9 mouse cellular contexts compared by ENCODE assay signal in the genomic region with DNA sequence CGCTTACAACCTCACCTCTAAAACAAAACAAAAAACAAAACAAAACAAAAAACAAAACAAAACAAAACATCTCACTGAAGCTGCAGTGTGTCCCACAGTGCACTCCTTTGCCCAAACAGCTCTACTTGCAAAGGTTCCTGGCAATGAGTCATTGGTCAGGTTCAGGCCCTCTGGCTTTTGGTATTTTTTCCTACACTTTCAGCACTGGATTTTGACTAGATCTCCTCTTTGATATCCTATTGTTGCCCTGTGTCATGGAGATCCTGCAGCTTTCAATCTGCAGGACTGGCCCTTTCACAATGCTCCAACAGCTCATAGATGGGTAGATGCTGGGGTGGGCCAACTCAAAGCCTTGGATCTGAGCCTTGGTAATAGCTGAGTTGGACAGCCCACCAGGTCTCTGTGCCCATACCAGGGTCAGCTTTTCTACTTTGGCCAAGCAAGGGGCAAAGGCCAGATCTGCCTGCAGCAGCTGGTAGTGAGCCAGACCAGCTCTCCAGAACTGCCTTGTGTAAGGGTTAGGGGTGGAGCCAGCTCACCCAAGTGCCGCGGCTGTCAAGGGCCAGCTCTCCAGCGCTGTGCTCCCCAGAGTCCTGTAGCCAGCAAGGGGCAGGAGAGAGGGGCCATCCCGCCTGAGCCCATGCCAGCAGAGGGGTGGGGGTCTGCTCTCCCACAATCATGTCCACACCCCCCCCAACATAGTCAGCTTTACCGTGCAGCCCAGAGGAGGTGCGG. TPM values are rescaled to one million over a fixed set of nuclear protein-coding genes. Genes with fewer than 3 reads are reported as not detected.
DNase-seq lines count a peak whose midpoint lies in the region; TF ChIP-seq lines count a peak whose summit lies in the region.
"Had no signal": no experiment of that assay in that cellular context is flagged by ENCODE, and none has a peak within 500 bp of the region (broad histone marks: within the 10 kb centered on the region; RNA-seq: fewer than 3 reads in every experiment).

No protein-coding gene starts in this region.

- intact Hi-C loops in left cerebral cortex, postnatal 4 days (cut with DNase I), result no loop called here

- H3K36me3 ChIP-seq in myocyte (ENCODE audit: control insufficient read depth, insufficient read depth), result peaks cover 3% of the 10 kb centered on the region

- DNase-seq in left cerebral cortex, postnatal 4 days, result peak; percentile 1
- DNase-seq in left cerebral cortex, adult 9 months (ENCODE audit: low spot score in 2 of 2), result no peak
- peak; percentile 21 for DNase-seq in adrenal gland, adult 8-10 months
- peak; percentile 72 to 74 for DNase-seq in kidney, adult 8-10 months
- no peak for DNase-seq in frontal cortex, postnatal 14 days (ENCODE audit: low spot score in 2 of 2)
- DNase-seq in cerebellum, adult 9-10 months, result no peak
- DNase-seq: right cerebral cortex, postnatal 25 days had no signal

- H3K4me3 ChIP-seq in myocyte, result no peak overlapping the region
- H3K4me3 ChIP-seq: megakaryocyte, embryonic 14.5 days had no signal

- no peak overlapping the region for H3K4me2 ChIP-seq in myocyte (ENCODE audit: low read depth)

- no peaks in the 10 kb centered on the region for H3K79me2 ChIP-seq in myocyte (ENCODE audit: control insufficient read depth, insufficient read depth)

- no peak for TF ChIP-seq POLR2A in myocyte (IDR thresholded peaks at IDR 0.05; ENCODE audit: insufficient read length, low read depth)

- H3ac ChIP-seq in myocyte (ENCODE audit: control insufficient read depth, insufficient read length), result no peak overlapping the region

- no peaks in the 10 kb centered on the region for H3K27me3 ChIP-seq in myocyte (ENCODE audit: control insufficient read depth, insufficient read depth, insufficient read length)
- H3K27me3 ChIP-seq: megakaryocyte, embryonic 14.5 days had no signal

TF ChIP-seq in myocyte, 11 proteins besides CTCF, POLR2A, EP300 and RAD21:
- TF ChIP-seq MYOD1 (IDR thresholded peaks at IDR 0.05; ENCODE audit: control insufficient read depth in 1 of 3, insufficient read length in 2 of 3, low read depth in 2 of 3) (peak in 1 of 3 experiments; percentile 41), POLR2AphosphoS2 (IDR thresholded peaks at IDR 0.05; ENCODE audit: insufficient read length, low read depth) (no peak), SRF (IDR thresholded peaks at IDR 0.05; ENCODE audit: control insufficient read depth, insufficient read length, low read depth) (no peak), E2F4 (IDR thresholded peaks at IDR 0.05; ENCODE audit: insufficient read depth) (no peak), MAX (IDR thresholded peaks at IDR 0.05; ENCODE audit: low read depth) (no peak), CEBPB (IDR thresholded peaks at IDR 0.05; ENCODE audit: insufficient read depth, poor library complexity, severe bottlenecking) (no peak), USF1 (IDR thresholded peaks at IDR 0.05; ENCODE audit: low read depth) (no peak), MYOG (IDR thresholded peaks at IDR 0.05; ENCODE audit: control insufficient read depth in 1 of 3, insufficient read depth in 1 of 3, insufficient read length in 2 of 3, low read depth in 2 of 3) (peak; percentile 3 to 71 (median 29)), REST (IDR thresholded peaks at IDR 0.05; ENCODE audit: insufficient read depth, insufficient read length) (no peak), TCF12 (IDR thresholded peaks at IDR 0.05; ENCODE audit: insufficient read depth, poor library complexity, severe bottlenecking) (no peak), TCF3 (IDR thresholded peaks at IDR 0.05; ENCODE audit: insufficient read length, low read depth) (no peak)

RNA-seq across cellular contexts. Expression of gene Cep350, which starts 30.3 kb away (rescaled TPM):
- 10 to 100 TPM; 49.9 to 52.8 TPM for total RNA-seq in left cerebral cortex, postnatal 4 days (2021)
- 10 to 100 TPM; 29.9 to 44.4 (median 38.4) TPM for total RNA-seq in adrenal gland, adult 8-10 months (2022)
- polyA plus RNA-seq in myocyte (2012; fragmentation: generic; extraction: Trizol), result 3.4 TPM

RNA-seq across cellular contexts. Expression of gene Tor1aip2, which starts 31.8 kb away (rescaled TPM):
- 10 to 100 TPM; 51.4 to 54.7 TPM for total RNA-seq in left cerebral cortex, postnatal 4 days (2021)
- total RNA-seq in adrenal gland, adult 8-10 months (2022), result 100 to 1,000 TPM; 116 to 149 (median 129) TPM
- polyA plus RNA-seq in myocyte (2012; fragmentation: generic; extraction: Trizol), result 54.6 TPM

RNA-seq across cellular contexts. Expression of gene Tor1aip1, which starts 32.9 kb away (rescaled TPM):
- 10 to 100 TPM; 17.4 to 20.6 TPM for total RNA-seq in left cerebral cortex, postnatal 4 days (2021)
- 100 to 1,000 TPM in 3 of 4 experiments, 10 to 100 TPM in 1; 100.0 to 113 (median 106) TPM for total RNA-seq in adrenal gland, adult 8-10 months (2022)
- 15.8 TPM for polyA plus RNA-seq in myocyte (2012; fragmentation: generic; extraction: Trizol)

Comparison
In these comparisons a context has a peak if more than half of its experiments do, and no peak if none do; other contexts are left out.
1. DNase-seq: peak in left cerebral cortex, postnatal 4 days (single experiment), adrenal gland, adult 8-10 months (single experiment) and kidney, adult 8-10 months (2 of 2); none in left cerebral cortex, adult 9 months (0 of 2), frontal cortex, postnatal 14 days (0 of 2) and cerebellum, adult 9-10 months (single experiment).
2. RNA of gene Tor1aip1, which starts 32.9 kb away (total RNA-seq): 100.0 to 113 TPM in adrenal gland, adult 8-10 months; 17.4 to 20.6 TPM in left cerebral cortex, postnatal 4 days; every median in the first group is over 4 times any median in the second.